Mouse (Mus musculus): ENCODE measurements around the gene Odr4. TPM values are rescaled to one million over a fixed set of nuclear protein-coding genes. Genes with fewer than 3 reads are reported as not detected.
A peak's percentile ranks its signal among the peaks of the same experiment; 100 is the strongest.

Odr4 gene
- polyA plus RNA-seq, 1 experiment from 2014 or later: 41.1 TPM

GRCm38 (mm10) chr1:150404555-150404954 is 11.7 kb upstream of the Odr4 start:
- H3K4me3 ChIP-seq (ENCODE audit: low read depth, low read length): no peak overlapping the region
- peaks cover 61% of the 10 kb centered on the region for H3K36me3 ChIP-seq (ENCODE audit: control insufficient read depth, insufficient read depth, low read length)
- 95% methylated on average over 3 of the region's 3 CpGs for WGBS
- no peak overlapping the region for H3K9ac ChIP-seq (ENCODE audit: low read length)
- DNase-seq (ENCODE audit: low spot score) (no peak), ATAC-seq (no peak)
- no peak overlapping the region for H3K27ac ChIP-seq (ENCODE audit: low read depth, low read length)
- H3K9me3 ChIP-seq (replicated peaks; ENCODE audit: control insufficient read depth, low read length): no peaks in the 10 kb centered on the region
- no peaks in the 10 kb centered on the region for H3K27me3 ChIP-seq (replicated peaks; ENCODE audit: control insufficient read depth, insufficient read depth, low read length)
- no peak overlapping the region for H3K4me2 ChIP-seq (ENCODE audit: low read length)
- H3K4me1 ChIP-seq (ENCODE audit: control insufficient read depth, insufficient read depth, low read length): no peaks in the 10 kb centered on the region

- H3K27me3 ChIP-seq (replicated peaks; ENCODE audit: control insufficient read depth, insufficient read depth, low read length): no peaks in the 10 kb centered on the region
- H3K9me3 ChIP-seq (replicated peaks; ENCODE audit: control insufficient read depth, low read length): no peaks in the 10 kb centered on the region
- ATAC-seq: no peak
- H3K4me2 ChIP-seq (ENCODE audit: low read length): no peak overlapping the region
- no peaks in the 10 kb centered on the region for H3K4me1 ChIP-seq (ENCODE audit: control insufficient read depth, insufficient read depth, low read length)
- WGBS: 95% methylated on average over 3 of the region's 3 CpGs
- no peak overlapping the region for H3K27ac ChIP-seq (ENCODE audit: low read depth, low read length)
- no peak overlapping the region for H3K9ac ChIP-seq (ENCODE audit: low read length)
- no peak for DNase-seq (ENCODE audit: low spot score)
- H3K36me3 ChIP-seq (ENCODE audit: control insufficient read depth, insufficient read depth, low read length): peaks cover 60% of the 10 kb centered on the region
- H3K4me3 ChIP-seq (ENCODE audit: low read depth, low read length): no peak overlapping the region
Measured at GRCm38 (mm10) chr1:150403914-150404313, 11.0 kb upstream of the Odr4 start.

GRCm38 (mm10) chr1:150396001-150396400 is 3.1 kb upstream of the Odr4 start:
- WGBS: 98% methylated on average over 3 of the region's 3 CpGs

GRCm38 (mm10) chr1:150393488-150393852 is 590 bp upstream of the Odr4 start:
- Histone ChIP-seq H3K27ac (ENCODE audit: low read depth, low read length) (peak overlapping the region; percentile 80), H3K36me3 (ENCODE audit: control insufficient read depth, insufficient read depth, low read length) (peaks cover 32% of the 10 kb centered on the region), H3K9me3 (replicated peaks; ENCODE audit: control insufficient read depth, low read length) (no peaks in the 10 kb centered on the region), H3K9ac (ENCODE audit: low read length) (peak overlapping the region; percentile 77), H3K27me3 (replicated peaks; ENCODE audit: control insufficient read depth, insufficient read depth, low read length) (no peaks in the 10 kb centered on the region), H3K4me3 (ENCODE audit: low read depth, low read length) (peak overlapping the region; percentile 62), H3K4me2 (ENCODE audit: low read length) (peak overlapping the region; percentile 54), H3K4me1 (ENCODE audit: control insufficient read depth, insufficient read depth, low read length) (no peaks in the 10 kb centered on the region)
- DNase-seq (ENCODE audit: low spot score): no peak
- peak; percentile 40 for ATAC-seq
- WGBS: under 1% methylated on average over 27 of the region's 27 CpGs

More at GRCm38 (mm10) chr1:150396001-150396400, 3.1 kb upstream of the Odr4 start:
- H3K36me3 ChIP-seq (ENCODE audit: control insufficient read depth, insufficient read depth, low read length): peaks cover 39% of the 10 kb centered on the region
- H3K4me2 ChIP-seq (ENCODE audit: low read length): no peak overlapping the region
- H3K27me3 ChIP-seq (replicated peaks; ENCODE audit: control insufficient read depth, insufficient read depth, low read length): no peaks in the 10 kb centered on the region
- H3K4me1 ChIP-seq (ENCODE audit: control insufficient read depth, insufficient read depth, low read length): no peaks in the 10 kb centered on the region
- no peak overlapping the region for H3K9ac ChIP-seq (ENCODE audit: low read length)
- H3K9me3 ChIP-seq (replicated peaks; ENCODE audit: control insufficient read depth, low read length): no peaks in the 10 kb centered on the region
- DNase-seq (ENCODE audit: low spot score) (no peak), ATAC-seq (no peak)
- no peak overlapping the region for H3K27ac ChIP-seq (ENCODE audit: low read depth, low read length)
- no peak overlapping the region for H3K4me3 ChIP-seq (ENCODE audit: low read depth, low read length)

GRCm38 (mm10) chr1:150391931-150392637 is 796 bp downstream of the Odr4 start:
- 28% methylated on average over 11 of the region's 11 CpGs for WGBS
- Histone ChIP-seq H3K4me3 (ENCODE audit: low read depth, low read length) (peak overlapping the region; percentile 62), H3K27ac (ENCODE audit: low read depth, low read length) (peak overlapping the region; percentile 93; the same call in 1 of the 2 replicates), H3K27me3 (replicated peaks; ENCODE audit: control insufficient read depth, insufficient read depth, low read length) (no peaks in the 10 kb centered on the region), H3K4me2 (ENCODE audit: low read length) (peak overlapping the region; percentile 55), H3K9ac (ENCODE audit: low read length) (peak overlapping the region; percentile 67), H3K9me3 (replicated peaks; ENCODE audit: control insufficient read depth, low read length) (no peaks in the 10 kb centered on the region), H3K4me1 (ENCODE audit: control insufficient read depth, insufficient read depth, low read length) (no peaks in the 10 kb centered on the region), H3K36me3 (ENCODE audit: control insufficient read depth, insufficient read depth, low read length) (peaks cover 33% of the 10 kb centered on the region)
- DNase-seq (ENCODE audit: low spot score) (no peak), ATAC-seq (peak; percentile 33)

GRCm38 (mm10) chr1:150389390-150390129 is 3.3 kb downstream of the Odr4 start:
- no peak overlapping the region for H3K4me3 ChIP-seq (ENCODE audit: low read depth, low read length)
- no peaks in the 10 kb centered on the region for H3K27me3 ChIP-seq (replicated peaks; ENCODE audit: control insufficient read depth, insufficient read depth, low read length)
- no peak overlapping the region for H3K9ac ChIP-seq (ENCODE audit: low read length)
- H3K36me3 ChIP-seq (ENCODE audit: control insufficient read depth, insufficient read depth, low read length): peaks cover 27% of the 10 kb centered on the region
- WGBS: 86% methylated on average over 6 of the region's 6 CpGs
- no peaks in the 10 kb centered on the region for H3K9me3 ChIP-seq (replicated peaks; ENCODE audit: control insufficient read depth, low read length)
- no peaks in the 10 kb centered on the region for H3K4me1 ChIP-seq (ENCODE audit: control insufficient read depth, insufficient read depth, low read length)
- DNase-seq (ENCODE audit: low spot score): no peak
- ATAC-seq: no peak
- H3K27ac ChIP-seq (ENCODE audit: low read depth, low read length): no peak overlapping the region
- no peak overlapping the region for H3K4me2 ChIP-seq (ENCODE audit: low read length)

GRCm38 (mm10) chr1:150387572-150387971 is 5.3 kb downstream of the Odr4 start:
- 91% methylated on average over 9 of the region's 9 CpGs for WGBS
- H3K4me2 ChIP-seq (ENCODE audit: low read length): no peak overlapping the region
- H3K27ac ChIP-seq (ENCODE audit: low read depth, low read length): no peak overlapping the region
- no peak overlapping the region for H3K9ac ChIP-seq (ENCODE audit: low read length)
- no peak for DNase-seq (ENCODE audit: low spot score)
- no peaks in the 10 kb centered on the region for H3K4me1 ChIP-seq (ENCODE audit: control insufficient read depth, insufficient read depth, low read length)
- H3K36me3 ChIP-seq (ENCODE audit: control insufficient read depth, insufficient read depth, low read length): peaks cover 36% of the 10 kb centered on the region
- no peaks in the 10 kb centered on the region for H3K9me3 ChIP-seq (replicated peaks; ENCODE audit: control insufficient read depth, low read length)
- ATAC-seq: no peak
- H3K27me3 ChIP-seq (replicated peaks; ENCODE audit: control insufficient read depth, insufficient read depth, low read length): no peaks in the 10 kb centered on the region
- no peak overlapping the region for H3K4me3 ChIP-seq (ENCODE audit: low read depth, low read length)

GRCm38 (mm10) chr1:150384138-150384537 is 8.7 kb downstream of the Odr4 start:
- no peaks in the 10 kb centered on the region for H3K9me3 ChIP-seq (replicated peaks; ENCODE audit: control insufficient read depth, low read length)
- H3K4me1 ChIP-seq (ENCODE audit: control insufficient read depth, insufficient read depth, low read length): no peaks in the 10 kb centered on the region
- H3K4me2 ChIP-seq (ENCODE audit: low read length): no peak overlapping the region
- no peak overlapping the region for H3K9ac ChIP-seq (ENCODE audit: low read length)
- peaks cover 39% of the 10 kb centered on the region for H3K36me3 ChIP-seq (ENCODE audit: control insufficient read depth, insufficient read depth, low read length)
- ATAC-seq: no peak
- DNase-seq (ENCODE audit: low spot score): no peak
- H3K27me3 ChIP-seq (replicated peaks; ENCODE audit: control insufficient read depth, insufficient read depth, low read length): no peaks in the 10 kb centered on the region
- WGBS: 96% methylated on average over 4 of the region's 4 CpGs
- H3K4me3 ChIP-seq (ENCODE audit: low read depth, low read length): no peak overlapping the region
- no peak overlapping the region for H3K27ac ChIP-seq (ENCODE audit: low read depth, low read length)

GRCm38 (mm10) chr1:150374247-150374646 is 18.6 kb downstream of the Odr4 start:
- no peak for ATAC-seq
- no peak overlapping the region for H3K4me3 ChIP-seq (ENCODE audit: low read depth, low read length)

More at GRCm38 (mm10) chr1:150374247-150374646, 18.6 kb downstream of the Odr4 start:
- 85% methylated on average over 2 of the region's 2 CpGs for WGBS
- no peak for DNase-seq (ENCODE audit: low spot score)
- Histone ChIP-seq H3K27ac (ENCODE audit: low read depth, low read length) (no peak overlapping the region), H3K4me2 (ENCODE audit: low read length) (no peak overlapping the region), H3K36me3 (ENCODE audit: control insufficient read depth, insufficient read depth, low read length) (peaks cover 21% of the 10 kb centered on the region; the same call in 1 of the 2 replicates), H3K9me3 (replicated peaks; ENCODE audit: control insufficient read depth, low read length) (no peaks in the 10 kb centered on the region), H3K9ac (ENCODE audit: low read length) (no peak overlapping the region), H3K4me1 (ENCODE audit: control insufficient read depth, insufficient read depth, low read length) (no peaks in the 10 kb centered on the region), H3K27me3 (replicated peaks; ENCODE audit: control insufficient read depth, insufficient read depth, low read length) (no peaks in the 10 kb centered on the region)

All from forebrain, embryonic 14.5 days (tissue).